Mouse (Mus musculus): ENCODE measurements around the gene Pacsin3. TPM values are rescaled to one million over a fixed set of nuclear protein-coding genes. Genes with fewer than 3 reads are reported as not detected.

Gene Pacsin3
- total and polyA plus RNA-seq, 3 experiments = 3.4 to 6.7 TPM; not detected in 1

DNA sequence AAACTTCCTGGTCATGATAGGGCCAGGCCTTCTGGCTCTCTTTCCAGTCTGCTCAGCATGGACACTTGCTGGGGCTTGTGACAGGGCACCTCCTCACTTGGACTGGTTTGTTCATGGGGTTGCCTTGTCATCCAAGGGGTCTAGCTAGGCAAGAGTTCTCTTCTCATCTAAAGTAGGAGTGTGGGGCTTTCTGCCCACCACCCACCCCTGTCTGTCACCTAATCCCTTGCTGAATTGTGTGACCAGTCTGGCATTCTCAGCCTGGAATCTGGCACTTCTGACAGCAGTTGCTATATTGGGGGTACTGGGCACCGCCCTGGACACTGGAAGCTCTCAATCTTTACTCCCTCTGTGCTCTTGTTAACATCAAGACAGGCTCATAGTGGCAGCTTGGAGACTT is 3.7 kb downstream of the Pacsin3 start:
- H3K27ac ChIP-seq (ENCODE audit: control insufficient read depth, low read depth, low read length) = no peak overlapping the region
- no peak for TF ChIP-seq MYB (IDR thresholded peaks at IDR 0.05; ENCODE audit: low read depth, low read length)
- TF ChIP-seq SMC3 (IDR thresholded peaks at IDR 0.05; ENCODE audit: low read depth, low read length) = no peak
- TF ChIP-seq EP300 (IDR thresholded peaks at IDR 0.05; ENCODE audit: low read depth in 1 of 2, low read length in 2 of 2) = no peak
- TF ChIP-seq ZNF384 (IDR thresholded peaks at IDR 0.05; ENCODE audit: low read depth, low read length) = no peak
- TF ChIP-seq ZC3H11A (IDR thresholded peaks at IDR 0.05; ENCODE audit: low read depth, low read length) = no peak
- no peak for TF ChIP-seq ZMIZ1 (IDR thresholded peaks at IDR 0.05; ENCODE audit: low read depth, low read length)
- TF ChIP-seq BHLHE40 (IDR thresholded peaks at IDR 0.05; ENCODE audit: borderline replicate concordance, low read depth, low read length) = no peak
- TF ChIP-seq CTCF (IDR thresholded peaks at IDR 0.05 in 2 of 3, conservative IDR thresholded peaks at IDR 0.05 in 1 of 3; ENCODE audit: control insufficient read depth in 1 of 3, insufficient read depth in 1 of 3, low read depth in 2 of 3, low read length in 3 of 3, poor library complexity in 1 of 3, severe bottlenecking in 1 of 3) = no peak
- TF ChIP-seq JUND (IDR thresholded peaks at IDR 0.05; ENCODE audit: low read depth, low read length) = no peak
- no peak for TF ChIP-seq ZKSCAN1 (IDR thresholded peaks at IDR 0.05; ENCODE audit: low read depth, low read length)
- no peak for TF ChIP-seq RAD21 (IDR thresholded peaks at IDR 0.05; ENCODE audit: low read depth, low read length)
- no peak for TF ChIP-seq MYC (IDR thresholded peaks at IDR 0.05; ENCODE audit: low read depth, low read length)
- TF ChIP-seq MAZ (IDR thresholded peaks at IDR 0.05; ENCODE audit: low read depth, low read length) = no peak
- no peak for TF ChIP-seq GATA1 (IDR thresholded peaks at IDR 0.05; ENCODE audit: low read depth, low read length)
- no peak for TF ChIP-seq POLR2AphosphoS2 (IDR thresholded peaks at IDR 0.05; ENCODE audit: low read length)
- TF ChIP-seq GABPA (IDR thresholded peaks at IDR 0.05; ENCODE audit: low read depth, low read length) = no peak
- TF ChIP-seq HCFC1 (IDR thresholded peaks at IDR 0.05; ENCODE audit: low read depth, low read length) = no peak
- TF ChIP-seq E2F4 (IDR thresholded peaks at IDR 0.05; ENCODE audit: borderline replicate concordance, low read depth, low read length) = no peak
- H3K9me3 ChIP-seq (replicated peaks; ENCODE audit: insufficient read depth, low read length) = no peaks in the 10 kb centered on the region
- no peak overlapping the region for H3K9ac ChIP-seq (ENCODE audit: control insufficient read depth, low read depth, low read length, poor library complexity, severe bottlenecking)
- H3K79me2 ChIP-seq (ENCODE audit: control insufficient read depth, insufficient read depth, low read length, poor library complexity) = no peaks in the 10 kb centered on the region
- H3K4me3 ChIP-seq (ENCODE audit: control insufficient read depth in 1 of 2, insufficient read depth in 1 of 2, low read depth in 2 of 2, low read length in 2 of 2) = no peak overlapping the region
- H3K36me3 ChIP-seq (ENCODE audit: control insufficient read depth in 1 of 2, insufficient read depth in 2 of 2, low read length in 2 of 2) = 0 out of 4 replicates have a peak, but pooled peaks cover 0 to 2% of the 10 kb centered on the region in 2 experiments
- no peak for DNase-seq (ENCODE audit: low read depth, low spot score)
- peaks cover 0 to 4% of the 10 kb centered on the region in 2 experiments; a peak in 1 of 4 replicates for H3K4me1 ChIP-seq (ENCODE audit: control insufficient read depth in 1 of 2, insufficient read depth in 2 of 2, low read length in 2 of 2)
- H3K27me3 ChIP-seq (ENCODE audit: control insufficient read depth in 1 of 2, insufficient read depth in 2 of 2, low read length in 2 of 2) = no peaks in the 10 kb centered on the region

DNA sequence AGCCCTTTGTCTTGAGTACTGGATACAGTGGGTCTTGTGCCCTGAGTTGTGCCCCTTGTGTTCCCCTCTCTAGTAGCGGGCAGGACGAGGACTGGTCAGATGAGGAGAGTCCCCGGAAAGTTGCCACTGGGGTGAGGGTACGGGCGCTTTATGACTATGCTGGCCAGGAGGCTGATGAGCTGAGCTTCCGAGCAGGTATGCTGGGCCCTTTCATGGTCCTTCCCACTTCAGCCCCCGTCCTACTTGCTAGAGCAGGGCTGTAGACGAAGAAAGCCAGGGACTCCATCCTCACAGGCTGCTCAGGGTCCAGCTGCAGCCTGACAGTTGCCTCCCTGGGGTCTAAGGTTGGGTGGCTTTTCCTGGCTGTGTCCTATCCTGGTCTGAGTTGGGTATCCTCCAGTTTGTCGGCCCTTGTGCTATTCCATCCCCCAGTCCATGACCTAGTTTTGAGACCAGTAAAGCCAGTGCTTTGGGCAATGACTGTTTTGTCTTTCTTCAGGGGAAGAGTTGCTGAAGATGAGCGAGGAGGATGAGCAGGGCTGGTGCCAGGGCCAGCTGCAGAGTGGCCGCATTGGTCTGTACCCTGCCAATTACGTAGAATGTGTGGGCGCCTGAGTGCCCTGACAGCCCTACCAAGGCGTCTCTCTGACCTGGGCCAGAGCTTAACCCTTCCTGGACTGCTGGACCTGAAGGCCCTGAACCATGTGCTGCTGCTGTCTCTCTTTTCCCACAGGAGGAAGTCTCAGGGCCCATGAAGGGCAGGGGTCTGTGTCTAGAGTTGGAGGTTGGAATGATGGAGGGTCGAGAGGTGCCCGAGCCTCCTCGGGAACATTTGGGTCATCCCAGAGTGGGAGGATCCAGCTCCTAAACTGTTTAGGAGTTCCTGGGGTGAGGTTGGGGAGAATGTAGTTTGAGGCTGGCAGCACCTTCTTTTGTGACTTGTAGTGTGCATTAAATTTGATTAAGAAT is 8.2 kb downstream of the Pacsin3 start:
- Histone ChIP-seq H3K27ac (ENCODE audit: control insufficient read depth, low read depth, low read length) (no peak overlapping the region; the same call in none of the 2 replicates), H3K27me3 (ENCODE audit: control insufficient read depth in 1 of 2, insufficient read depth in 2 of 2, low read length in 2 of 2) (no peaks in the 10 kb centered on the region), H3K9me3 (replicated peaks; ENCODE audit: insufficient read depth, low read length) (no peaks in the 10 kb centered on the region), H3K79me2 (ENCODE audit: control insufficient read depth, insufficient read depth, low read length, poor library complexity) (peaks cover 17% of the 10 kb centered on the region), H3K9ac (ENCODE audit: control insufficient read depth, low read depth, low read length, poor library complexity, severe bottlenecking) (peak overlapping the region; percentile 73), H3K36me3 (ENCODE audit: control insufficient read depth in 1 of 2, insufficient read depth in 2 of 2, low read length in 2 of 2) (peaks cover 5 to 10% of the 10 kb centered on the region in 2 experiments), H3K4me3 (ENCODE audit: control insufficient read depth in 1 of 2, insufficient read depth in 1 of 2, low read depth in 2 of 2, low read length in 2 of 2) (peak overlapping the region; percentile 44 to 93), H3K4me1 (ENCODE audit: control insufficient read depth in 1 of 2, insufficient read depth in 2 of 2, low read length in 2 of 2) (peaks cover 2 to 13% of the 10 kb centered on the region in 2 experiments; a peak in 3 of 4 replicates)
- DNase-seq (ENCODE audit: low read depth, low spot score) = no peak
- no peak for TF ChIP-seq MXI1 (IDR thresholded peaks at IDR 0.05; ENCODE audit: low read depth, low read length)
- no peak for TF ChIP-seq EP300 (IDR thresholded peaks at IDR 0.05; ENCODE audit: low read depth in 1 of 2, low read length in 2 of 2)
- TF ChIP-seq POLR2AphosphoS5 (IDR thresholded peaks at IDR 0.05; ENCODE audit: borderline replicate concordance, low read depth, low read length) = no peak
- TF ChIP-seq ZNF384 (IDR thresholded peaks at IDR 0.05; ENCODE audit: low read depth, low read length) = no peak
- TF ChIP-seq MYB (IDR thresholded peaks at IDR 0.05; ENCODE audit: low read depth, low read length) = no peak
- no peak for TF ChIP-seq POLR2AphosphoS2 (IDR thresholded peaks at IDR 0.05; ENCODE audit: low read length)
- no peak for TF ChIP-seq MYC (IDR thresholded peaks at IDR 0.05; ENCODE audit: low read depth, low read length)
- no peak for TF ChIP-seq NRF1 (IDR thresholded peaks at IDR 0.05; ENCODE audit: insufficient read depth, low read depth, low read length, poor library complexity, severe bottlenecking)
- TF ChIP-seq HCFC1 (IDR thresholded peaks at IDR 0.05; ENCODE audit: low read depth, low read length) = no peak
- no peak for TF ChIP-seq USF1 (IDR thresholded peaks at IDR 0.05; ENCODE audit: low read depth, low read length)
- no peak for TF ChIP-seq ZC3H11A (IDR thresholded peaks at IDR 0.05; ENCODE audit: low read depth, low read length)
- TF ChIP-seq E2F4 (IDR thresholded peaks at IDR 0.05; ENCODE audit: borderline replicate concordance, low read depth, low read length) = no peak
- TF ChIP-seq ZMIZ1 (IDR thresholded peaks at IDR 0.05; ENCODE audit: low read depth, low read length) = no peak
- no peak for TF ChIP-seq MEF2A (IDR thresholded peaks at IDR 0.05; ENCODE audit: extremely low read depth, insufficient replicate concordance, low read depth, low read length, poor library complexity, severe bottlenecking)
- no peak for TF ChIP-seq TCF12 (IDR thresholded peaks at IDR 0.05; ENCODE audit: low read depth, low read length)
